In the genomic region with DNA sequence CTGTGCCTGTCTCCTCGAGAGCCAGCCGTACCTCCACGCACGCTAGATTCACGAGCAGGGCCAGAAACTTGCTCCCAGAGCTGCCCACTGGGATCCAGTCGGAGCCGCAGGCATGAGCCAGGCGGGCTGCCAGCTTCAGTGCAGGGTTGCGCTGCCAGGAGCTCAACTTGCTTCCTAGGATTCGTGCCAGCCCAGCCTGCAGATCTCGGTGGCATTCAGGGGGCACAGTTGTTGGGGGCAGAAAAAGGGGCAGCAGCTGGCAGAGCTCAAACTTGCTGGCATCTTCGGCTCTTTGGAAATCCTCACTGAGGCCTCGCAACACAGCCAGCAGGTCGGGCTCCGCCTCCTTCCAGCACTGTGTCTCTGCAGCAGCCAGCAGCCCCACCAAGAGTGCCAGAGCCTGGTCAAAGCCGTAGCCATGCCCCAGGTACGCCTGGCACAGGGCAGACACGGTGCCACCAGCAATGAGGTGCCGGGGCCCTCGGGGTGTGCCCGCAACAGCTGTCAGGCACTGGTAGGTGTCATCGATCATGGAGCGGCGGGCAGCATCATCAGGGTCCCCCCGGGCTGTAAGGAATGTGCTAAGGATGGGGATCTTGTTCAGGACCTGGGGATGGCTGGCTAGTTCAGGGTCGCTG, we compare ENCODE assay signal across 11 mouse cellular contexts. TPM values are rescaled to one million over a fixed set of nuclear protein-coding genes. Genes with fewer than 3 reads are reported as not detected.
A peak's percentile ranks its signal among the peaks of the same experiment; 100 is the strongest.
DNase-seq lines count a peak whose midpoint lies in the region; ATAC-seq and TF ChIP-seq lines count a peak whose summit lies in the region.
"Had no signal": no experiment of that assay in that cellular context is flagged by ENCODE, and none has a peak within 500 bp of the region (broad histone marks: within the 10 kb centered on the region; RNA-seq: fewer than 3 reads in every experiment).

No protein-coding gene starts in this region.

- no peaks in the 10 kb centered on the region for H3K9me3 ChIP-seq in forebrain, embryonic 14.5 days (replicated peaks; ENCODE audit: control insufficient read depth, low read length)

- H3K79me2 ChIP-seq in heart, adult 2 months (replicated peaks; ENCODE audit: control insufficient read depth, insufficient read depth, low read length) = no peaks in the 10 kb centered on the region

- no peak for TF ChIP-seq EP300 in heart, adult 2 months (IDR thresholded peaks at IDR 0.05; ENCODE audit: insufficient read depth, low read depth, low read length)

- no peak for TF ChIP-seq POLR2A in heart, adult 2 months (IDR thresholded peaks at IDR 0.05; ENCODE audit: insufficient read depth, low read depth, low read length)

- H3K27ac ChIP-seq in heart, adult 2 months = no peak overlapping the region
- H3K27ac ChIP-seq in forebrain, embryonic 14.5 days (ENCODE audit: low read depth, low read length) = peak overlapping the region; percentile 44; the same call in 1 of the 2 replicates

- intact Hi-C loops in heart, adult 2 months (cut with DNase I) = loop anchor here (5.0 to 10.0 kb wide), 2 partner anchors 73 to 215 kb away; a partner anchor contains a TSS

- no peak overlapping the region for H3K4me3 ChIP-seq in heart, adult 2 months
- no peak overlapping the region for H3K4me3 ChIP-seq in forebrain, embryonic 14.5 days (ENCODE audit: low read depth, low read length)

- H3K4me2 ChIP-seq in forebrain, embryonic 14.5 days (ENCODE audit: low read length) = peak overlapping the region; percentile 29

- H3K4me1 ChIP-seq in heart, adult 2 months (ENCODE audit: control insufficient read depth, insufficient read depth, low read length) = peaks cover 6% of the 10 kb centered on the region
- peaks cover 38% of the 10 kb centered on the region for H3K4me1 ChIP-seq in forebrain, embryonic 14.5 days (ENCODE audit: control insufficient read depth, insufficient read depth, low read length)

- H3K9ac ChIP-seq in heart, adult 2 months (ENCODE audit: low read depth, low read length) = no peak overlapping the region
- 0 out of 2 replicates have a peak overlapping the region, but pooled peaks have one; percentile 8 for H3K9ac ChIP-seq in forebrain, embryonic 14.5 days (ENCODE audit: low read length)

- WGBS in heart, adult 2 months = 67% methylated on average over 26 of the region's 26 CpGs
- 65% methylated on average over 26 of the region's 26 CpGs for WGBS in forebrain, embryonic 14.5 days

- DNase-seq in heart, adult 2 months = peak; percentile 64 to 74
- no peak for DNase-seq in heart, adult 8-10 months (ENCODE audit: low spot score)
- DNase-seq in adrenal gland, postnatal 36 days = peak; percentile 35 to 67
- peak; percentile 87 for DNase-seq in forebrain, embryonic 14.5 days (ENCODE audit: low spot score)
- peak; percentile 82 to 87 for DNase-seq in layer of hippocampus, postnatal 10 days (ENCODE audit: low spot score in 2 of 2)
- DNase-seq in skeletal muscle tissue, adult 2 months (ENCODE audit: low read depth, low spot score) = peak; percentile 52
- DNase-seq in kidney, postnatal 4 days = no peak
- DNase-seq in spleen, adult 18-20 months = no peak

- ATAC-seq in forebrain, embryonic 14.5 days = no peak

- no peaks in the 10 kb centered on the region for H3K27me3 ChIP-seq in heart, adult 2 months (ENCODE audit: control insufficient read depth, insufficient read depth, low read length)
- no peaks in the 10 kb centered on the region for H3K27me3 ChIP-seq in forebrain, embryonic 14.5 days (replicated peaks; ENCODE audit: control insufficient read depth, insufficient read depth, low read length)
- H3K27me3 ChIP-seq: CH12.LX had no signal

- no peak for TF ChIP-seq CTCF in heart, adult 2 months (IDR thresholded peaks at IDR 0.05)

- H3K36me3 ChIP-seq in heart, adult 2 months (ENCODE audit: control insufficient read depth, insufficient read depth, low read length) = no peaks in the 10 kb centered on the region
- H3K36me3 ChIP-seq in forebrain, embryonic 14.5 days (ENCODE audit: control insufficient read depth, insufficient read depth, low read length) = peaks cover 42% of the 10 kb centered on the region

RNA-seq across cellular contexts. Expression of a gene that starts 3.1 kb away (rescaled TPM):
- 10 to 100 TPM; 15.2 to 16.5 TPM for total RNA-seq in heart, adult 2 months (2021)
- polyA plus RNA-seq in heart, adult 2 months (2012; rRNA removed) = 19.5 and 20.1 TPM in 2 replicates
- total RNA-seq in heart, adult 8-10 months (2022) = 10 to 100 TPM; 17.2 to 20.1 (median 17.8) TPM
- total RNA-seq in adrenal gland, postnatal 36 days (2021) = 10 to 100 TPM; 31.7 to 36.1 TPM
- 47.8 and 79.3 TPM in 2 replicates for polyA plus RNA-seq in forebrain, embryonic 14.5 days (2014; fragmentation: Nextera tagmentation; extraction: Ambion mirVana)
- total RNA-seq in layer of hippocampus, postnatal 10 days (2021) = 100 to 1,000 TPM; 742 to 746 TPM

RNA-seq across cellular contexts. Expression of a gene that starts 3.2 kb away (rescaled TPM):
- 10 to 100 TPM; 26.7 to 35.5 TPM for total RNA-seq in heart, adult 2 months (2021)
- polyA plus RNA-seq in heart, adult 2 months (2012; rRNA removed) = 27.6 and 28.8 TPM in 2 replicates
- 10 to 100 TPM; 27.8 to 33.6 (median 31.3) TPM for total RNA-seq in heart, adult 8-10 months (2022)
- 10 to 100 TPM; 37.1 to 37.6 TPM for total RNA-seq in adrenal gland, postnatal 36 days (2021)
- 28.2 and 35.4 TPM in 2 replicates for polyA plus RNA-seq in forebrain, embryonic 14.5 days (2014; fragmentation: Nextera tagmentation; extraction: Ambion mirVana)
- 10 to 100 TPM; 48.1 to 48.9 TPM for total RNA-seq in layer of hippocampus, postnatal 10 days (2021)

RNA-seq across cellular contexts. Expression of a gene that starts 14.1 kb away (rescaled TPM):
- total RNA-seq in heart, adult 2 months (2021) = not detected
- polyA plus RNA-seq in heart, adult 2 months (2012; rRNA removed) = 0.12 TPM in 1 of 2 replicates, not detected in the other
- under 1 TPM in 1 of 4 experiments, not detected in 3; 0.11 TPM for total RNA-seq in heart, adult 8-10 months (2022)
- total RNA-seq in adrenal gland, postnatal 36 days (2021) = not detected
- 0.69 and 1.0 TPM in 2 replicates for polyA plus RNA-seq in forebrain, embryonic 14.5 days (2014; fragmentation: Nextera tagmentation; extraction: Ambion mirVana)
- total RNA-seq in layer of hippocampus, postnatal 10 days (2021) = not detected
- total RNA-seq: CH12.LX had no signal
- polyA plus RNA-seq: embryonic facial prominence, embryonic 11.5 days; limb, embryonic 11.5 days had no signal

Comparison
In these comparisons a context has a peak if more than half of its experiments do, and no peak if none do; other contexts are left out.
1. DNase-seq: peak in heart, adult 2 months (2 of 2), adrenal gland, postnatal 36 days (2 of 2), forebrain, embryonic 14.5 days (single experiment), layer of hippocampus, postnatal 10 days (2 of 2) and skeletal muscle tissue, adult 2 months (single experiment); none in heart, adult 8-10 months (single experiment), kidney, postnatal 4 days (0 of 2) and spleen, adult 18-20 months (0 of 2).
2. RNA of a gene that starts 3.1 kb away (total RNA-seq): 742 to 746 TPM in layer of hippocampus, postnatal 10 days; 31.7 to 36.1 TPM in adrenal gland, postnatal 36 days, 17.2 to 20.1 TPM in heart, adult 8-10 months and 15.2 to 16.5 TPM in heart, adult 2 months; every median in the first group is over 10 times any median in the second.